11 mouse cellular contexts compared by ENCODE assay signal in the genomic region with DNA sequence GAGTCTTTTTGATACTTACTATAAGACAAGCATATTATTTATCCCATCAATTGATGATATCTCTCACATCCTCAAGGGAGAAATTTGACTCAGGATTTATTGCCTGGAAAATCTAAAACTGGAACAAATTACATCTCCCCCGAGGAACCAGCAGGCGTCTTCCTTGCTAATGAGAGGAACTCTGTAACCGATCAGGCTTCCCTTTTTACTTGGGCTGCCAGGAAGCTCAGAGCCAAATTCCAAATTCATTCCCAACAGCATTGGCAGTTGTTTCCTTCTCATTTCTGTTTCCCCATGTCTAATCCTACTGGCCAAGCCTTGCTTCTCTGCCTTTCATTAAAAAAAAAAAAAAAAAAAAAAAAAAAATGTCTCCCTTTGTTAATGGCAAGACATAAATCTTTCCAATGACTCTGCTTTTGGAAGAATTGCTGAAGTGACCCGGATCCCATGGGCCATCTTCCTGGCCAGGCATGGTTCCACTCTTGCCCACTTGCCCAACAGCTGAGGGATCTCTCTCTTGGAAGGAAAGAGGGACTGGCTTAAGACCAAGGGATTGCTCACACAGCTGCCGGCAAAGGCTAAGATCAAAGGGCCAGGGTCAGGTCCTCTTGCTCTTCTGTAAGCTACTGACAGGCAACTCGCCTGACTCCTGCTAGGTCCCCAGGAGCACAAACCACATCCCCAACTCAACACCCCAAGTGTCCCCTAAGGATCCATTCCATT. TPM values are rescaled to one million over a fixed set of nuclear protein-coding genes. Genes with fewer than 3 reads are reported as not detected.
DNase-seq lines count a peak whose midpoint lies in the region; ATAC-seq and TF ChIP-seq lines count a peak whose summit lies in the region.
"Had no signal": no experiment of that assay in that cellular context is flagged by ENCODE, and none has a peak within 500 bp of the region (broad histone marks: within the 10 kb centered on the region; RNA-seq: fewer than 3 reads in every experiment).

No protein-coding gene starts in this region.

- no peak for TF ChIP-seq POLR2A in kidney, adult 2 months (IDR thresholded peaks at IDR 0.05; ENCODE audit: low read depth, low read length)

- no peak for ATAC-seq in inflammation-experienced regulatory T-cells, adult 6 months
- no peak for ATAC-seq in hindbrain, embryonic 16.5 days

- H3K27ac ChIP-seq in kidney, adult 2 months (ENCODE audit: insufficient read depth, low read depth, low read length): no peak overlapping the region
- no peak overlapping the region for H3K27ac ChIP-seq in hindbrain, embryonic 16.5 days (ENCODE audit: low read depth, low read length)
- H3K27ac ChIP-seq: forebrain, embryonic 10.5 days; hindbrain, embryonic 10.5 days; liver, embryonic 13.5 days had no signal

- 20% methylated on average over 6 of the region's 6 CpGs for WGBS in kidney, adult 2 months
- WGBS in hindbrain, embryonic 16.5 days: 55% methylated on average over 6 of the region's 6 CpGs

- TF ChIP-seq CTCF in kidney, adult 2 months (conservative IDR thresholded peaks at IDR 0.05; ENCODE audit: insufficient read depth, insufficient read length, low read depth, low read length): no peak

- no peak overlapping the region for H3K4me2 ChIP-seq in hindbrain, embryonic 16.5 days (ENCODE audit: low read length)
- H3K4me2 ChIP-seq: liver, embryonic 13.5 days had no signal

- H3K27me3 ChIP-seq in kidney, adult 2 months (replicated peaks; ENCODE audit: control insufficient read depth, insufficient read depth, low read length): no peaks in the 10 kb centered on the region
- no peaks in the 10 kb centered on the region; the same call in 1 of the 2 replicates for H3K27me3 ChIP-seq in hindbrain, embryonic 16.5 days (replicated peaks; ENCODE audit: control insufficient read depth, insufficient read depth, low read length)

- no peaks in the 10 kb centered on the region for H3K36me3 ChIP-seq in kidney, adult 2 months (ENCODE audit: control insufficient read depth, insufficient read depth, low read length)
- no peaks in the 10 kb centered on the region for H3K36me3 ChIP-seq in hindbrain, embryonic 16.5 days (ENCODE audit: control insufficient read depth, insufficient read depth, low read length)
- H3K36me3 ChIP-seq: forebrain, embryonic 10.5 days; hindbrain, embryonic 10.5 days; liver, embryonic 13.5 days had no signal

- DNase-seq in kidney, adult 2 months: peak; percentile 63
- no peak for DNase-seq in kidney, adult 11 months
- peak; percentile 81 for DNase-seq in MN1 (ENCODE audit: low spot score)
- DNase-seq in adrenal gland, postnatal 25 days: peak; percentile 50
- DNase-seq in lung, postnatal 10 days: peak; percentile 69
- DNase-seq: liver, embryonic 13.5 days; midbrain, embryonic 14.5 days had no signal

- no peak overlapping the region for H3K9ac ChIP-seq in hindbrain, embryonic 16.5 days (ENCODE audit: low read depth, low read length)
- H3K9ac ChIP-seq: liver, embryonic 13.5 days had no signal

- no peak overlapping the region for H3K4me3 ChIP-seq in kidney, adult 2 months (ENCODE audit: insufficient read depth, low read depth, low read length)
- no peak overlapping the region for H3K4me3 ChIP-seq in hindbrain, embryonic 16.5 days (ENCODE audit: low read length)
- H3K4me3 ChIP-seq: forebrain, embryonic 10.5 days; hindbrain, embryonic 10.5 days; liver, embryonic 13.5 days had no signal

- H3K9me3 ChIP-seq in hindbrain, embryonic 16.5 days (ENCODE audit: control insufficient read depth, low read length): peaks cover 2% of the 10 kb centered on the region; the same call in 1 of the 2 replicates
- H3K9me3 ChIP-seq: forebrain, embryonic 10.5 days; hindbrain, embryonic 10.5 days; liver, embryonic 13.5 days had no signal

- peaks cover 6% of the 10 kb centered on the region; the same call in 1 of the 2 replicates for H3K4me1 ChIP-seq in kidney, adult 2 months (ENCODE audit: control insufficient read depth, insufficient read depth, low read length)
- peaks cover 15% of the 10 kb centered on the region for H3K4me1 ChIP-seq in hindbrain, embryonic 16.5 days (ENCODE audit: control insufficient read depth, insufficient read depth, low read depth, low read length)

RNA-seq across cellular contexts. Expression of a gene that starts 2.8 kb away (rescaled TPM):
- polyA plus RNA-seq in kidney, adult 2 months (2012; rRNA removed): 3.6 and 4.4 TPM in 2 replicates
- total RNA-seq in adrenal gland, postnatal 25 days (2021): 63.1 and 63.6 TPM in 2 replicates
- 1 to 10 TPM; 1.1 to 2.8 (median 2.0) TPM for polyA plus RNA-seq in inflammation-experienced regulatory T-cells, adult 6 months (2017; shearing (Covaris generic))
- 1.9 and 2.3 TPM in 2 replicates for polyA plus RNA-seq in hindbrain, embryonic 16.5 days (2015; fragmentation: Nextera tagmentation; extraction: Ambion mirVana)
